Mouse (Mus musculus) limb, embryonic 15.5 days (tissue): ENCODE data around the gene Tbc1d10c. TPM values are rescaled to one million over a fixed set of nuclear protein-coding genes. Genes with fewer than 3 reads are reported as not detected.

ENCODE experiments used
- ATAC-seq: fragments of 200-750 bp; cut with Nextera tagmentation; 2 replicates; pipeline ENCODE4 v1.8.0; 2017; ENCODE audit warnings: low read depth, moderate TSS enrichment; ENCODE audit not compliant: insufficient number of reproducible peaks, low FRiP score, low TSS enrichment
- H3K27ac ChIP-seq: fragments of 300-500 bp; sonication (generic); 2 replicates; pipeline ENCODE4 v1.5.1; 2015; ENCODE audit warnings: moderate library complexity, mild to moderate bottlenecking, inconsistent platforms
- H3K27me3 ChIP-seq: fragments of 300-500 bp; sonication (generic); 2 replicates; pipeline ENCODE4 v1.6.1; 2015; ENCODE audit warnings: inconsistent platforms
- H3K36me3 ChIP-seq: fragments of 300-500 bp; sonication (generic); 2 replicates; pipeline ENCODE4 v1.6.1; 2015; ENCODE audit warnings: inconsistent platforms
- H3K4me1 ChIP-seq: fragments of 300-500 bp; sonication (generic); 2 replicates; pipeline ENCODE4 v1.6.1; 2015; ENCODE audit warnings: inconsistent platforms
- H3K4me2 ChIP-seq: fragments of 300-500 bp; sonication (generic); 2 replicates; pipeline ENCODE4 v1.6.1; 2015; ENCODE audit warnings: mild to moderate bottlenecking, inconsistent platforms
- H3K4me3 ChIP-seq: fragments of 300-500 bp; sonication (generic); 2 replicates; pipeline ENCODE4 v1.5.1; 2015; ENCODE audit warnings: mild to moderate bottlenecking, inconsistent platforms
- H3K9ac ChIP-seq: fragments of 300-500 bp; sonication (generic); 2 replicates; pipeline ENCODE4 v1.6.1; 2015; ENCODE audit warnings: inconsistent platforms
- H3K9me3 ChIP-seq: fragments of 300-500 bp; sonication (generic); 2 replicates; pipeline ENCODE4 v1.6.1; 2016; ENCODE audit warnings: inconsistent platforms
- WGBS: fragments of 180-500 bp; shearing (Covaris S2); methylation state at CpG from one replicate; pipeline ENCODE4 v1.1.7; 2015; 5-methylcytosine and 5-hydroxymethylcytosine counted together
- polyA plus RNA-seq: library from polyadenylated mRNA; unstranded; fragments of >200 nt; fragmentation: Nextera tagmentation; extraction: Ambion mirVana; gene quantifications from 2 replicates; pipeline ENCODE4 v1.2.1, GENCODE M21; 2015

The Tbc1d10c gene
- polyA plus RNA-seq, 1 experiment from 2014 or later: 4.5 TPM

DNA sequence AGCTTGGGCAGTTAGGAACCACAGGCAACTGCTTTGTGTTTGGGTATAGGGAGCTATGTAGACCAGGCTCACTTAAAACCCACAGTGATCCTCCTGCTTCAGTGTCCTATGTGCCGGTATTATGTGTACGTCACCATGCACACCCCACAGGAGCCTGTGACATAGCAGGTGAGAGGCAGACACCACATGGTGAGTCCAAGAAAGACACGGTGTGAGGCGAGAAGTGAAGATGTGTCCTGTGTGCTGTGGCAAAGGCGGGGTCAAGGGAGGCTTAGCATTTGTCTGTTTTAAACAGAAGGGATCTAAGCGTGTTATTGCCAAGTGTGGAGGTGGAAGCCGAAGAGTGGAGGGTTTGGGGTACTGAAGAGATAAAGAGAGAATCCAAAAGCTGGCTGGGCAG is 35.7 kb upstream of the Tbc1d10c start:
- no peak overlapping the region for H3K4me2 ChIP-seq
- no peak for ATAC-seq
- H3K4me3 ChIP-seq: no peak overlapping the region
- peaks cover 13% of the 10 kb centered on the region for H3K4me1 ChIP-seq
- WGBS: 87% methylated on average over 7 of the region's 7 CpGs
- no peak overlapping the region for H3K27ac ChIP-seq
- no peaks in the 10 kb centered on the region for H3K9me3 ChIP-seq
- H3K9ac ChIP-seq: no peak overlapping the region
- peaks cover 12% of the 10 kb centered on the region for H3K36me3 ChIP-seq
- peaks cover 6% of the 10 kb centered on the region for H3K27me3 ChIP-seq

DNA sequence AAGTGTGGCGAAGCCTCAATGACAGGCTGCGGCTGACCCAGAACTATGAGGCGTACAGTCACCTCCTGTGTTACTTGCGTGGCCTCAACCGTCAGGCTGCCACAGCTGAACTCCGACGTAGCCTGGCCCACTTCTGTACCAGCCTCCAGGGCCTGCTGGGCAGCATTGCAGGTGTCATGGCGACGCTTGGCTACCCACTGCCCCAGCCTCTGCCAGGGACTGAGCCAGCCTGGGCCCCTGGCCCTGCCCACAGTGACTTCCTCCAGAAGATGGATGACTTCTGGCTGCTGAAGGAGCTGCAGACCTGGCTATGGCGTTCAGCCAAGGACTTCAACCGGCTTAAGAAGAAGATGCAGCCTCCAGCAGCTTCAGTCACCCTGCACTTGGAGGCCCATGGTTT is 31.1 kb upstream of the Tbc1d10c start:
- Histone ChIP-seq H3K27ac (no peak overlapping the region), H3K4me3 (no peak overlapping the region), H3K9me3 (no peaks in the 10 kb centered on the region), H3K4me2 (no peak overlapping the region), H3K36me3 (peaks cover 15% of the 10 kb centered on the region), H3K27me3 (no peaks in the 10 kb centered on the region), H3K4me1 (peaks cover 47% of the 10 kb centered on the region), H3K9ac (no peak overlapping the region)
- WGBS: 77% methylated on average over 11 of the region's 11 CpGs
- no peak for ATAC-seq

DNA sequence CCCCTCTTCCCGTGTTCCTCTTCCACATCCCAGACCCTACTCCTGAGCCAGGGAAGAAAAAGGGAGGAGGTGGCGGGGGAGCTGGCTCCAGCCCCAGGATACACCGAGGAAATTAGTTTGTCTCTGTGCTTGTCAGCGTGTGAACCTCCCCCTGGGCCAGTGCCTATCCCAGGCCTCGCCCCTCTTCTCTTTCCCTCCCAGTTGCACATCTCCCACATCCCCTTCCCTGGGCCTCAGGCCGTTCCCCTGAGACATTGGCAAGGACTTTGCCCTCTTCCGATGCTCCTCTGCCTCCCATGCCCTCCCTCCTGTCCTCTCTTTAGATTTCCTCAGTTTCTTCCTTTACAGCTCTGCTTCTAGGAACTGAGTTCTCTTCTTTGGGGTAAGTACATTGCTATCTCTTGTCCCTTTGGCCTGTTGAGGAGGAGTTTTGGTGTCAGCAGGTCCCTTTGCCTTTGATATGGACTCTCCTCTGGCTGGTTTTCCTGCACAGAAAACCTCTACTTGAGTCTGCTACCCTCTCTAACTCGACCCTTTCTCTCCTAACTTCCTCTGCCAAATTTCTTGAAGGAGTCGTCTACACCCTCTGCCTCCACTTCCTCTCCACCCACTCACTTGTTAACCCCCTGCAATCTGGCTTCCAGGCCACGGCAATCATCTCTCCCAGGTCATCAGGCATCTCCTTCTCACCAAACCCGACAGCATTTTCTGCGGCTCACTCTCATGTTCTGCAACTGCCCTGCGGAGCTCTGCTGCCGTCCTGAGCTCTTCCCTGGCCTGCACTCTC is 30.1 kb upstream of the Tbc1d10c start:
- H3K4me2 ChIP-seq: 0 out of 2 replicates have a peak overlapping the region, but pooled peaks have one; percentile 7
- ATAC-seq: no peak
- 27% methylated on average over 14 of the region's 14 CpGs for WGBS
- H3K9me3 ChIP-seq: no peaks in the 10 kb centered on the region
- peaks cover 57% of the 10 kb centered on the region for H3K4me1 ChIP-seq
- peak overlapping the region; percentile 69 for H3K27ac ChIP-seq
- H3K36me3 ChIP-seq: peaks cover 15% of the 10 kb centered on the region
- no peak overlapping the region; the same call in 1 of the 2 replicates for H3K4me3 ChIP-seq
- 0 out of 2 replicates have a peak overlapping the region, but pooled peaks have one; percentile 1 for H3K9ac ChIP-seq
- no peaks in the 10 kb centered on the region for H3K27me3 ChIP-seq

DNA sequence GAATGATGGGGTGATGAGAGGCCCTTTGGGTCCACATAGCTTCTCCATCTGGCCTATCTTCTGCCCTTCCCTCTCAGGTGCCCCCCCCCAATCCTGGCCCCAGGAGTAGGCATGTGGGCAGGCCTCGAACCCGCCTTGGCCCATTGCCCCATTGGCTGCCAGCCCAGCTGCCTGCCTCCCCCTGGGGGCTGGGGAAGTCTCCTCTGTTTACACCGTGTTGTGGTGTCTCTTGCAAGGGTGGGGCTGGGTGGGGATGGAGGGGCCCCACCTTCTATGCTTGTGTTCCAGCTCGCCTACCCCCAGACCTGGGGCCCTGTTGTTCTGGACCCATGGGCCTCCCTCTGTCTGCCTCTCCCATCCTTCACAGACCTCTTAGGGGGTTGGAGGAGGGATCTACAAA is 29.3 kb upstream of the Tbc1d10c start:
- 37% methylated on average over 4 of the region's 4 CpGs for WGBS

DNA sequence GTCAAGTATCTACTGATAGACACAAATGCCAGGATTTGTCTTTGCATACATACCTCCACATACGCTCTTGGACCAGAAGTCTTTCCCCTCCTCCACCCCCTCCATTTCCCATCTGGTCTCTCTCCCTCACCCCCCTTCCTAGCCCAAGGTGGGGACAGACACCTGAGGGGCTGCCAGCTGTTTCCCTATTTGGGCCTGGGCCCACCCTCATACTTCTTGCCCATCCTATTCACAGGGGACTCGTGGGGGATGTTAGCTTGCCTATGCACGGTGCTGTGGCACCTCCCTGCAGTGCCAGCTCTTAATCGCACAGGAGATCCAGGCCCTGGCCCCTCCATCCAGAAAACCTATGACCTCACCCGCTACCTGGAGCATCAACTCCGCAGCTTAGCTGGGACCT is 28.9 kb upstream of the Tbc1d10c start:
- ATAC-seq: no peak
- Histone ChIP-seq H3K36me3 (peaks cover 15% of the 10 kb centered on the region), H3K27me3 (no peaks in the 10 kb centered on the region), H3K27ac (no peak overlapping the region), H3K4me3 (no peak overlapping the region), H3K9me3 (no peaks in the 10 kb centered on the region), H3K4me1 (peaks cover 67% of the 10 kb centered on the region), H3K4me2 (0 out of 2 replicates have a peak overlapping the region, but pooled peaks have one; percentile 7), H3K9ac (no peak overlapping the region)
- 72% methylated on average over 6 of the region's 6 CpGs for WGBS

More for the DNA sequence above, 29.3 kb upstream of the Tbc1d10c start:
- H3K36me3 ChIP-seq: peaks cover 15% of the 10 kb centered on the region
- H3K4me3 ChIP-seq: no peak overlapping the region
- H3K9me3 ChIP-seq: no peaks in the 10 kb centered on the region
- peak overlapping the region; percentile 69 for H3K27ac ChIP-seq
- peaks cover 63% of the 10 kb centered on the region for H3K4me1 ChIP-seq
- no peak for ATAC-seq
- 0 out of 2 replicates have a peak overlapping the region, but pooled peaks have one; percentile 7 for H3K4me2 ChIP-seq
- H3K9ac ChIP-seq: no peak overlapping the region
- no peaks in the 10 kb centered on the region for H3K27me3 ChIP-seq

GRCm38 (mm10) chr19:4218784-4219183 is 27.7 kb upstream of the Tbc1d10c start:
- Histone ChIP-seq H3K4me2 (no peak overlapping the region), H3K4me3 (no peak overlapping the region), H3K4me1 (peaks cover 73% of the 10 kb centered on the region), H3K36me3 (peaks cover 15% of the 10 kb centered on the region), H3K27me3 (no peaks in the 10 kb centered on the region), H3K27ac (no peak overlapping the region), H3K9me3 (no peaks in the 10 kb centered on the region), H3K9ac (no peak overlapping the region)
- 79% methylated on average over 1 of the region's 1 CpGs for WGBS
- ATAC-seq: no peak

DNA sequence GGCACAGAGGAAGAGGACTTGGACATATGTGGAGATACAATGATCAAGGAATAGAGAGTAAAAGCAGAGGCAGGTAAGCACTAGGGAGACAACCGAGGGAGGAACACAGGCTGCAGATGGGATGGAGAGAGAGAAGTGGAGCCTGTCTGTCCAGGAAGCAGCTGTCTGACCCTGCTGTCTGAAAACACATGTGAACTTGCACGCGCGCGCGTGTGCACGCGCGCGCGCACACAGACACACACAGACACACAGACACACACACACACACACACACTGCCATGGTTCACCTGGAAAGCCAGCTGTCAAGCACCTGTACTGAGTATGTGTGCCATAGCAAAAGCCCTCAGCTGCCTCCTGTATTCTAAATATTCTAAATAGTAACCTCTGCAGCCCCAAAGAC is 27.2 kb upstream of the Tbc1d10c start:
- H3K4me2 ChIP-seq: no peak overlapping the region
- peaks cover 15% of the 10 kb centered on the region for H3K36me3 ChIP-seq
- H3K9me3 ChIP-seq: no peaks in the 10 kb centered on the region
- WGBS: 80% methylated on average over 11 of the region's 11 CpGs
- H3K4me1 ChIP-seq: peaks cover 78% of the 10 kb centered on the region
- no peaks in the 10 kb centered on the region for H3K27me3 ChIP-seq
- no peak overlapping the region for H3K27ac ChIP-seq
- H3K9ac ChIP-seq: no peak overlapping the region
- no peak overlapping the region for H3K4me3 ChIP-seq
- ATAC-seq: no peak

DNA sequence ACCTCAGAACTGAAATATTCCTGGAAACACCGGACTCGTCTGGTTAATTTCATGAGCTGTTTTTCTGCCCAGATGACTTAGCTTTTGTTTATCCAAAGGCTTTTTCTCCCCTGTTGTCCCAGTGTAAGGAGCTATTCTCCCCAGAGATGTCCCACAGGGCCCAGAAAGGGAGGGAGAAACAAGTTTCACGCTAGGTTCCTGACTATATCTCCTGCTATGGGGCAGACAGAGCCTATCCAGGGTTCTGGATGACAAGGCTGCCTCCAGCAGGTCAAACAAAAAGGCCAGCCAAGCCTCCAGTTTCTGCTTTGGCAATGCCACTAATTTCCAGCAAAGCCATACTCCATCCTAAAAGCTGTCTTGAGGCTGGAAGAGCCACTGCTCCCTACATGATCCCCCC is 26.8 kb upstream of the Tbc1d10c start:
- H3K27me3 ChIP-seq: no peaks in the 10 kb centered on the region
- peaks cover 83% of the 10 kb centered on the region for H3K4me1 ChIP-seq
- no peak overlapping the region for H3K4me3 ChIP-seq
- peaks cover 14% of the 10 kb centered on the region for H3K36me3 ChIP-seq
- no peak overlapping the region for H3K9ac ChIP-seq
- no peak for ATAC-seq
- H3K27ac ChIP-seq: no peak overlapping the region
- no peaks in the 10 kb centered on the region for H3K9me3 ChIP-seq
- no peak overlapping the region for H3K4me2 ChIP-seq
- WGBS: 34% methylated on average over 3 of the region's 3 CpGs

GRCm38 (mm10) chr19:4217140-4217539 is 26.1 kb upstream of the Tbc1d10c start:
- Histone ChIP-seq H3K4me1 (peaks cover 84% of the 10 kb centered on the region), H3K9ac (no peak overlapping the region), H3K27me3 (no peaks in the 10 kb centered on the region), H3K9me3 (no peaks in the 10 kb centered on the region), H3K36me3 (peaks cover 6% of the 10 kb centered on the region), H3K4me2 (peak overlapping the region; percentile 80; the same call in 1 of the 2 replicates), H3K27ac (0 out of 2 replicates have a peak overlapping the region, but pooled peaks have one; percentile 34), H3K4me3 (no peak overlapping the region)
- no peak for ATAC-seq
- 15% methylated on average over 5 of the region's 5 CpGs for WGBS

DNA sequence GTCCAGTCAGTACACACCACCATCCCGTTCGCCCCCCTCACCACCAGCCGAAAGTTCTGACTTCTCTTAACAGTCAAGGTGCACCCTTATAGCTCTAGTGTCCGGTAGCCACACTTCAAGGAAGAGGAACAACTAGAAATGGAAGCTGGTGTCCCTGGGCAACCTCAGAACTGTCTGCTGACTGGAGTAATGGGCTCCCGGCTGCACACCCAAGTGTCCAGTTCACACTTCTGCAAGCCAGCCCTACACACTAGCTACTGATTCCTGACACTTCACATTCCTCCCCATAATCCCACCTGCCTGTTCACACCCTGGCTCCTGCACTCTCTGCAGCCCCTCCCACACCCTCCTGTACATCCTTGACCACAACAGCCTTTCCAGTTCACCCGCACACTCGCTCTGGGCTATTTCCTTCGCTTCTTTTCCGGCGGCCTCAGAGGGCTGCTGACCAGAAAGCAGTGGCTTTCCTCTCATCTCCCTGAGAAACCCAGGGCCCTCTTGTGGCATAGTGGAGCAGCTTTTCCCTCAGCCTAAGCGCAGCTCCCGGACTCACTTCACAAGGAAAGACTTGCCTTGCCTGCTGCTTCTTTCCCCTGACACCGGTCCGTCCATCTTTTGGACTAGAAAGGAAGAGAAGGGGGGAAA is 25.1 kb upstream of the Tbc1d10c start:
- H3K9me3 ChIP-seq: no peaks in the 10 kb centered on the region
- peaks cover 83% of the 10 kb centered on the region for H3K4me1 ChIP-seq
- H3K36me3 ChIP-seq: no peaks in the 10 kb centered on the region
- peak overlapping the region; percentile 80 for H3K4me2 ChIP-seq
- H3K27me3 ChIP-seq: no peaks in the 10 kb centered on the region
- peak overlapping the region; percentile 34; the same call in 1 of the 2 replicates for H3K27ac ChIP-seq
- no peak overlapping the region for H3K9ac ChIP-seq
- WGBS: 16% methylated on average over 14 of the region's 14 CpGs
- peak overlapping the region; percentile 91 for H3K4me3 ChIP-seq
- no peak for ATAC-seq

DNA sequence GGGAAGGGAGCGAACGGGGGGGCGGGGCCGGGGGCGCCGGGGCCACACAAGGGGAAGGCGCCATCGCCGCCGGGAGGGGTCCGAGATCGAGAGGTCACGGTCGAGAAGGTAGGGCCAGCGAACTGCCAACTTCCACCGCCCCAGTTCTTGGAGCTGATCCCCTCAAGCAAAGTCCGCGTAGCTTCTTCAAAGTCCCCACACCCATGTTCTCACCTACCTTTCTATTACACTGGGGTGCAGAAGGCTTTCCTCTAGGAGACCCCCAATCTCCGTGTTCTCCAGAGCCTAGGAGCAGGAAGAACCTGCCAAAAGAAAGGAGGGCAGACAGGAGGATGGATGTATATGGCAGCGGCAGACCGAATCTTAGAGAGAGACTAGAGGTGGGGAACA is 24.4 kb upstream of the Tbc1d10c start:
- WGBS: 4% methylated on average over 16 of the region's 21 CpGs

More for the DNA sequence above, 24.4 kb upstream of the Tbc1d10c start:
- peak overlapping the region; percentile 91 for H3K4me3 ChIP-seq
- H3K36me3 ChIP-seq: no peaks in the 10 kb centered on the region
- no peak for ATAC-seq
- peak overlapping the region; percentile 96 for H3K27ac ChIP-seq
- H3K9ac ChIP-seq: peak overlapping the region; percentile 93
- peaks cover 76% of the 10 kb centered on the region for H3K4me1 ChIP-seq
- H3K4me2 ChIP-seq: peak overlapping the region; percentile 80
- H3K9me3 ChIP-seq: no peaks in the 10 kb centered on the region
- H3K27me3 ChIP-seq: no peaks in the 10 kb centered on the region
